Mouse (Mus musculus) yolk sac, embryonic 10.5 days (tissue): ENCODE measurements around the gene Rundc3a.

Experiments used
- DNase-seq: peaks from one replicate; pipeline ENCODE4 v3.0.0-alpha.2; 2017; ENCODE audit warnings: low spot score

Rundc3a gene

GRCm38 (mm10) chr11:102433866-102434265, 40.7 kb downstream of the Rundc3a start:
- DNase-seq = no peak

- peak; percentile 74 for DNase-seq
Observed at GRCm38 (mm10) chr11:102434406-102434805, 41.2 kb downstream of the Rundc3a start.

DNA sequence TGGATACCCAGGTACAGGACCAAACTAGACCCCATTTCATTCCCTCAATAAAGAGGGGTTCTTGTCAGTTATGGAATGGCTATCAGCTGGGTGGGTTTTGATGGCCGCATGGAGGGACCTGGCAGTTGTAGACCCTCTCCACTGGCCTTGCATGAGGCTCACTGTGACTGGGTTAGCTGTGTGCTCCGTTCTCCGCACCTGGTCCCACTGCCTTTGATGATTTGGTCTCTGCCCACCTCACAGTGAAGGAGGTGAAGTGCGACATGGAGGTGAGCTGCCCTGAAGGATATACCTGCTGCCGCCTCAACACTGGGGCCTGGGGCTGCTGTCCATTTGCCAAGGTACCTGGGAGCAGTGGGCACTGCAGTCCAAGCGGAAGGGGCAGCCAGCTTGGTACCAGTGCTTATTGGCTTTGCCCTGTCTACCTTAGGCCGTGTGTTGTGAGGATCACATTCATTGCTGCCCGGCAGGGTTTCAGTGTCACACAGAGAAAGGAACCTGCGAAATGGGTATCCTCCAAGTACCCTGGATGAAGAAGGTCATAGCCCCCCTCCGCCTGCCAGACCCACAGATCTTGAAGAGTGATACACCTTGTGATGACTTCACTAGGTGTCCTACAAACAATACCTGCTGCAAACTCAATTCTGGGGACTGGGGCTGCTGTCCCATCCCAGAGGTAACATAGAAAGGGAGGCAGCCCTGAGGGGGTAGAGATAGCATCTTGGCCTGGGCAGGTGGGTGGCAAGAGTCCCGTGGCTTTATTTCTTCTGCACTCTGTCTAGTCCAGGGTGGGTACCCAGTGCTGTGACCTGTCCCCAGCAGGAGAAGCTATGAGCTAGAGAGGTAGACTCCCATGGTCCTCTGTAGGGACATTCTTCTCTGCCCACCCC, 41.9 kb downstream of the Rundc3a start:
- DNase-seq = no peak

DNA sequence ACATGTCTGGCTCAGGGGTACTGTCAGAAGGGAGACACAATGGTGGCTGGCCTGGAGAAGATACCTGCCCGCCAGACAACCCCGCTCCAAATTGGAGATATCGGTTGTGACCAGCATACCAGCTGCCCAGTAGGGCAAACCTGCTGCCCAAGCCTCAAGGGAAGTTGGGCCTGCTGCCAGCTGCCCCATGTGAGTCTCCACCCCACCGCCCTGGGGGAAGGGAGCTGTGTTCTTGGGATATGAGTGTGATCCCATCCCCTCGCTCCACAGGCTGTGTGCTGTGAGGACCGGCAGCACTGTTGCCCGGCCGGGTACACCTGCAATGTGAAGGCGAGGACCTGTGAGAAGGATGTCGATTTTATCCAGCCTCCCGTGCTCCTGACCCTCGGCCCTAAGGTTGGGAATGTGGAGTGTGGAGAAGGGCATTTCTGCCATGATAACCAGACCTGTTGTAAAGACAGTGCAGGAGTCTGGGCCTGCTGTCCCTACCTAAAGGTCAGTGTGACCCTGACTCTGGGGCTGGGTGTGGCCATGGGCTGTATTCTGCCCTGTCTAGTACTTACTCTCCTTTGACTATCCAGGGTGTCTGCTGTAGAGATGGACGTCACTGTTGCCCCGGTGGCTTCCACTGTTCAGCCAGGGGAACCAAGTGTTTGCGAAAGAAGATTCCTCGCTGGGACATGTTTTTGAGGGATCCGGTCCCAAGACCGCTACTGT, 42.7 kb downstream of the Rundc3a start:
- DNase-seq = no peak

GRCm38 (mm10) chr11:102436471-102436790, 43.2 kb downstream of the Rundc3a start:
- no peak for DNase-seq

DNA sequence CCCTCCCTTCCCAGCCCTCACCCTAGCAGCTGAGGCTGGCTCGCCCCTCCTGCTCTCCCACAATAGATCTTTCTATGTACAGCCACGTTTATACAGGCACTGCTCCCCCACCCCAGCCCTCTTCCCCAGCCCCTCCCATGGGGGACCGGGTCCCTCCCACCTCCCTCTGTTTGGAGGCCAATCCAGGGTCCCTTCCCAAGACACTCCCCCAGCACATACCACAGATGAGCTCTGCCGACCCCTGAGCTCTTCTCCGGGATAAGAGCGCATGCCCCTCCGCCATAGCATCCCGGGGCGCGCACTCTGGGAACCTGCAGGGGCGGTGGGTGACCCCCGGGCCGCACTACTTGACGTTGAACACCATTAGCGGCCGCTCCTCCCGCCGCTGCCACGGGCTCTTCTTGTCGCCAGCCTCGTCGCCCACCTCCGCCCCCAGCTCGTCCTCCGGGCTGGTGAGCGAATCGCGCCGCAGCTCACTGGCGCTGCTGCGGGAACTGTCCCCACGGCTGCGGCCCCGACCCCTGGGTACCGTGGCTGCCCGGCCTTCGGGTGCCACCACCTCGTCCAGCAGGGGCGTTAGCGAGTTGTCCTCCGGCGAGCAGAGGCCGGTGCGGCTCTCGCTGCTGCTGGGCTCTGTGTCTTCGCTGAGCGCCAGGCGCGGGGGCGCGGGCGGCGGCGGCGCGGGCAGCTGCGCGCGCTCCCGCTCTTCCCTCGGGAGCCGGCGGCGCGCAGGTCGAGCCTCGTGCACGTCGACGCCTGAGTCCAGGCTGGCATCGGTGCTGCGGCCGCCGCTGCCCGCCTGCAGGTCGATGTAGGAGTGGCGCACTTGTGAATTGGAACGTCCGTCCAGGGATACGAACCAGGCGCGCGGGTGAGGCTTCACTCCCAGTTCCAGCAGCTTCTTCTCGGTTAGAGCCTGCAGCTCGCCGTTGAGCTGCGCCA, 44.2 kb downstream of the Rundc3a start:
- DNase-seq = peak; percentile 53

DNA sequence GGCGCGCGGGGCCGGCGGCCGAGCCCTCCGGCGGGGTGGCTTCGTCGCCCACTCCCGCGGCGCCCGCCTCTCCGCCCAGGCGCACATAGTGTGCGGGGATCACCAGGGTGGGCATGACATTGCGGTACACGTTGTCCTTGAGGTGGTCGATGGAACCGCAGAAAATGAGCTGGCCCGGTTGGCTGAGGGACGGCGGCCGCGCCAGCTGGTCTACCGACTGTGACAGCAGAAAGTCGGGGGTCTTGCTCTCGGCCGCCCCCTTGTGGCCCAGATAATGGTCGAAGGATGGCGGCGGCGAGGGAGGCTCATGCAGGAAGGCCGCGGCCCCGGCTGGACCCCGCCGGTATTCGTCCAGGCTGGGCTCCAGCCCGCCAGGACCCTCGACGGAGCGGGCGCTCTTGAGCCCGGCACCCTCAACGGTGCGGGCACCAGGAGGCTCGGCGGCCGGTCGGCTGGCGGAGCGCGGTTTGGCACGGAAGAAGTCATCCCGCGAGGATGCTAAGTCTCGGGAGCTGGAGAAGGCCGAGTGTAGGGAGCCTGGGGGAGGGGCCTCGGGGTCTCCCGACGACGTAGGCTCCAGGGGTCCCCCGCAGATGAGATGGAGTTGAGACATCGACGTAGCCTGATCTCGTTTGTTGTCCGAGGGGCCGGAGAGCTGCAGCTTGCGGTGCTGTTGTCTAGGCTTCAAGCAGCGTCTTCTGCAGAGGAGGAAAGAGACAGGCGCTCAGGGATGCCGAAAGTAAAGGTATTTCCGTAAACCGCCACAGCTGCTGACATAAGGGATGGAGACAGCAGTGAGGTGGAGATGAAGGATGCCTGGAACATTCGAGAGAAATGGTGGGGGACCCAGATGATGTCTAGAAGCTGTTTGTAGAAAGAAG, 45.2 kb downstream of the Rundc3a start:
- DNase-seq = peak; percentile 83

GRCm38 (mm10) chr11:102439093-102440082, 46.2 kb downstream of the Rundc3a start:
- DNase-seq = no peak

GRCm38 (mm10) chr11:102440255-102440654, 47.1 kb downstream of the Rundc3a start:
- DNase-seq = no peak

DNA sequence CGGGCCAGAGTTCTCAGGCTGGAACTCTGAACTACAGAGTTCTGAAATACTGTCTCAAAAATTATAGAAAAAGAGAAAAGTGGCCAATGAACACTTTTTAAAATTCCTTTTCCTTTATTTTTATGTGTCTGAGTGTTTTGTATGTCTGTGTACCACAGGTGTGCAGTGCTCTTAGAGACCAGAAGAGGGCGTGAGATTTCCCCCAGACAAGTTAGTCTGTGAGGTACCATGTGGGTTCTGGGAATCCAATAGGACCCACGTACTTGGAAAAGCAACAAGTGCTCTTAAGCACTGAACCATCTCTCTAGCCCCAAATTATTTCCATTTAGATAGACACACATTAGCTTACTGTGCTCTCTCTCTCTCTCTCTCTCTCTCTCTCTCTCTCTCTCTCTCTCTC, 48.2 kb downstream of the Rundc3a start:
- DNase-seq = no peak

DNA sequence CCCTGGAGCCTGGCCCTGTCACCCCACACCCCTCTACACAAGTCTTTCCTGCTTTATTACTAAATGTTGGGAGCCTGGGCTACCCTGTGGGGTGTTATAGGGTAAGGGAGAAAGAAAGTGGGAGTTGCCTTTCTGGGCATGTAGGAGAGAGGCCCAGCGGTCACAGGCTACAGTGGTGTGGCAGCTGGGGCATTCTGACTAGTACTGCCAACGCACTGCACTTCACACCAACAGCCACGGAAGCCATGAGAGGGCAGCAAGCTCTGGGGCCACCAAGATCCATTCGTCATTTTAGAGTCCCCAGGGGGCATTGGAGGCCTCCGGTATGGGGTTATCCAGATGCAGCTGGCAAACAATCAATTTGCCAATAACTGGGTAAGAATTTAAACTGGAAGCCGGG, 48.9 kb downstream of the Rundc3a start:
- DNase-seq = no peak

- no peak for DNase-seq
Observed at GRCm38 (mm10) chr11:102443740-102444139, 50.5 kb downstream of the Rundc3a start.

GRCm38 (mm10) chr11:102444321-102444720, 51.1 kb downstream of the Rundc3a start:
- no peak for DNase-seq

DNA sequence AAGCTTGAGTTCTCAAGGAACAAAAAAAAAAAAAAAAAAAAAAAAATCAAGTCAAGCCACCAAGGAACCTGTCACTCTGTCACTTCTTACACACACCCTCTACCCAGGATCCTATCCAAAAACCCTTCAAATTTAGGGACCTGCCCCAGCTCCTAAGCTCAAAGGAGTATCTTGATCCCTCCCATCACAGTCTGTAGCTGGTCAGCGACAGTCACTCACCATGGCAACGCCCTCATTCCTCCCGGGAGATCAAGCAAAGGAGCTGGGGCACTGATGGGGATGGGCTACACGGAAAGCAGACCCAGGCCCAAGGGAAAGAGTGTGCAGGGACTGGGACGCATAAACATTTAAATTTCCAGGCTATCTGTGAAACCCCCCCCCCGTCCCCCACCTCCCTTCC, 51.6 kb downstream of the Rundc3a start:
- no peak for DNase-seq

DNA sequence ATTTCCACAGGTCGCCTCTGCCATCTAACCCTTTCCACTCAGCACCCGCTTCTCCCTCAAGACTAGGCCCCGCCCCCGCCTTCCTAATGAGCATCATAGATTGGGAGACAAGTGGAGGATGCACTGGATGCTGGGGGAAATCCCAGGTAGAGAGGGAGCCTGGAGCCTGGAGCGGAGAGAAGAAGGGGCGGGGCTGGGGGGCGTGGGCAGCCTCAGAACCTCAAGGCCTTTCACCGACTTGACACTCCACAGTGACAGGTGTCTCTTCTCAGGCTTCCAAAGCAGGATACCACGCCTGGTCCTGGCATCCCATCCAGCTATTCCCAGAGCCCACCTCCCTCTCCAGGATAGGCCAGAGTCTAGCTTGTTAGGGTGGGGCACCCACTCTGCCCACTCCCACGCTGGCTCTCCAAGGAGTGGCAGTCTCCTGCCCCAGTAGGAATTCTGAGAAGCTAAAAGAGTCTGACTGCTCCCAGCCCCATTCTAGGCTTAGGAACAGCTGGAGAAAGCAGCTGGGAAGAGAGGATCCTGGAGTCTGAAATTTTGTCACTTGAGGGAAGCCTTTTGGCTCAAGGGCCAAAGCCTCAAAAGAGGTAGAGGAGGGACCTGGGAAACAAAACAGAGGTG, 52.2 kb downstream of the Rundc3a start:
- DNase-seq = no peak

DNA sequence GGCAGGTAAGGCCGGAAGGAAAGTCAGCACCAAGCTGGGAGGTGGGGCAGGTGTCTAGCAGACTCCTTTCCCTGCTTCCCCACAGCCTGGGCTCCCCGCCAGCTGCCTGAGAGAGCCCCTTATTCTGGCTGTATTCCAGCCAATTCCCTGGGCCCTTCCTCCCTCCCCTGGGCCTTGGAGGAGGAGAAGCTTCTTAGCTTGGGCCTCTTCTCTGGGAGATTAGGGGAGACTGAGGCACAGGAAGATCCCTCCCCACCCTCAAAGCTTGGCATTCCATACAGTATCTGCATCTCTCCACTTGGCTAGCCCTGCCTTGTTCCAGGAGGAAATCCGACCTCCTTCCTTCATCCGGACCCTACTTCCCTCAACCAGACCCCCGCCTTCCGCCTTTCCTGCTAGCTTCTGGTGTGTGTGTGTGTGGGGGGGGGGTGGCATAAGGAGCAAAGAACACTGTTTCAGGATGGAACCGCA, 52.7 kb downstream of the Rundc3a start:
- no peak for DNase-seq

DNA sequence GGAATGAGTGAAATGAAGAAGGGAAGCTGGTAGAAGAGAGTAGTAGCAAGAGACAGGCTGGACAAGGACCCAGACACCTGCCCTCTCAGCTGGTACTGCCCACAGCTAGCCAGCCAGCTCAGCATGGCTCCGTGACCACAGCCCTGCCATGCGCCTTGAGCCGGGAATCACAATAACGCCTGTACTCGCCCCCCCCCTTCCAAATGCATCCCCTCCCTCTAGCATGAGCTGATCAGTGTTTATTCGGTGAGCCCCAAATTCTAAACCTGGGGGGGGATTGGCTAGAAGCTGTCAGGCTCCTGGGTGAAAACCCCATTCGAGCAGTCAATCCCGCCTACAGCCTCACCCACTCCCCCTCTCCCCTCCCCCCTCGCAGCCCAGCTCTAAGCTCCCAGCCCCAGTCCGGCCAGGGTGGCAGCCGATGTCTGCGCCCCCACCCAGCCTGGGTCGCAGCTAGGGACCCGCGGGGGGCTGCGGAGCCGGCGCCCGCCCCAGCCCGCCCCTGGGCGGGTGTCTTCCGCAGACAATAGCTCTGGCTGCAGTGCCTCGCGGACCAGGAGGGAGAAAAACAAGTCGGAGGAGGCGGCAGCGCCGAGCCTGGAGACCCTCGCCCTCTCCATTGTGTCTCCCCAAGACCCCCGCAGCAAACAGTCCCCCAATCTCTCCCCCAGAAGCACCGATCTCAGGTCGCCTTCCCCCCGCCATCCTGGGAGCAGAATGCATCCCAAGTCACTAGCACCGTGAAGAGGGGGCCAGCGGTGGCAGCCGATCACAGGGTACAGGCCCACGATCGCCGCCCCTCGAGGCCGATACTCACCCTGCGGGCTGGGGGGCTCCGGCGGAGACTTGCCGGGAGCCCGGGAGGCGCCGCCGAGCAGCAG, 53.6 kb downstream of the Rundc3a start:
- DNase-seq = peak; percentile 42

GRCm38 (mm10) chr11:102447497-102447896, 54.3 kb downstream of the Rundc3a start, which contains the start of gene Fam171a2:
TSS of gene Fam171a2 (minus strand) at chr11:102447682.
- DNase-seq = peak; percentile 53
